Mouse (Mus musculus) spleen, embryonic (tissue): ENCODE measurements at regions not wholly inside any gene's neighbourhood (a gene's known extent, or its start where the extent isn't known, plus 50 kb on each side); places are given as distances from the start of the nearest gene placed in this dataset.

ENCODE experiments used
- CTCF ChIA-PET: fragments of 350-600 bp; sonication (Branson Sonifier 250); formaldehyde crosslinking; loops from one replicate; lab custom pipeline; 2022; lab: Charles Lee

GRCm38 (mm10) chr3:139780054-139780453 lies 574.6 kb downstream of the Stpg2 start:
- CTCF ChIA-PET, result no interaction called here

GRCm38 (mm10) chr3:139783406-139783805 lies 577.9 kb downstream of the Stpg2 start:
- CTCF ChIA-PET, result no interaction called here

- CTCF ChIA-PET, result no interaction called here
Observed at GRCm38 (mm10) chr3:139786510-139786909, 581.0 kb downstream of the Stpg2 start.

- CTCF ChIA-PET, result no interaction called here
Observed at GRCm38 (mm10) chr3:139788854-139789253, 583.4 kb downstream of the Stpg2 start.

- CTCF ChIA-PET, result no interaction called here
Observed at GRCm38 (mm10) chr3:139796685-139797084, 591.2 kb downstream of the Stpg2 start.

GRCm38 (mm10) chr3:139799059-139799458 lies 593.6 kb downstream of the Stpg2 start:
- CTCF ChIA-PET, result no interaction called here

- CTCF ChIA-PET, result no interaction called here
Observed at GRCm38 (mm10) chr3:139802716-139803710, 597.5 kb downstream of the Stpg2 start.

GRCm38 (mm10) chr3:139828014-139828413 lies 622.5 kb downstream of the Stpg2 start:
- CTCF ChIA-PET, result no interaction called here

- CTCF ChIA-PET, result no interaction called here
Observed at GRCm38 (mm10) chr3:139828581-139828980, 623.1 kb downstream of the Stpg2 start.

GRCm38 (mm10) chr3:139832599-139832998 lies 627.1 kb downstream of the Stpg2 start:
- CTCF ChIA-PET, result no interaction called here

GRCm38 (mm10) chr3:139842015-139842414 lies 636.5 kb downstream of the Stpg2 start:
- CTCF ChIA-PET, result no interaction called here

GRCm38 (mm10) chr3:139842988-139843605 lies 637.6 kb downstream of the Stpg2 start:
- CTCF ChIA-PET, result no interaction called here

GRCm38 (mm10) chr3:139844443-139844842 lies 638.9 kb downstream of the Stpg2 start:
- CTCF ChIA-PET, result no interaction called here

GRCm38 (mm10) chr3:139847826-139848225 lies 642.3 kb downstream of the Stpg2 start:
- CTCF ChIA-PET, result no interaction called here

GRCm38 (mm10) chr3:139859966-139860635 lies 654.6 kb downstream of the Stpg2 start:
- CTCF ChIA-PET, result no interaction called here

- CTCF ChIA-PET, result no interaction called here
Observed at GRCm38 (mm10) chr3:139860831-139861371, 655.4 kb downstream of the Stpg2 start.

- CTCF ChIA-PET, result no interaction called here
Observed at GRCm38 (mm10) chr3:139866329-139866728, 660.8 kb downstream of the Stpg2 start.

GRCm38 (mm10) chr3:139867030-139867429 lies 661.5 kb downstream of the Stpg2 start:
- CTCF ChIA-PET, result no interaction called here

GRCm38 (mm10) chr3:139867499-139867898 lies 662.0 kb downstream of the Stpg2 start:
- CTCF ChIA-PET, result no interaction called here

GRCm38 (mm10) chr3:139869779-139870178 lies 664.3 kb downstream of the Stpg2 start:
- CTCF ChIA-PET, result no interaction called here

GRCm38 (mm10) chr3:139885942-139886860 lies 680.7 kb downstream of the Stpg2 start:
- CTCF ChIA-PET, result no interaction called here
